Mouse (Mus musculus): ENCODE results near the gene Snx8. TPM values are rescaled to one million over a fixed set of nuclear protein-coding genes. Genes with fewer than 3 reads are reported as not detected.

Gene Snx8
- total RNA-seq, 4 experiments from 2014 or later, result 7.9 to 11.0 (median 8.9) TPM

Small RNAs within 50 kb of the gene (microRNA-seq; reads per million reads assigned to microRNA genes)
- not detected for gene Mir7038

Other genes starting within 250 kb of the Snx8 start
- 1 to 10 TPM; 6.8 to 9.5 (median 7.5) TPM for gene Mad1l1, start 67.7 kb downstream of the Snx8 start, total RNA-seq (2022)
- gene Nudt1, start 67.6 kb downstream of the Snx8 start, total RNA-seq (2022), result 1 to 10 TPM; 3.5 to 8.5 (median 6.1) TPM
- 1 to 10 TPM; 6.2 to 7.6 (median 7.0) TPM for gene Mrm2, start 57.4 kb downstream of the Snx8 start, total RNA-seq (2022)
- 10 to 100 TPM; 76.2 to 86.8 (median 78.3) TPM for gene Eif3b, start 30.1 kb upstream of the Snx8 start, total RNA-seq (2022)
- gene Gm4869, start 56.4 kb upstream of the Snx8 start, total RNA-seq (2022), result not detected
- 1 to 10 TPM; 2.4 to 5.2 (median 3.5) TPM for gene Chst12, start 116.3 kb upstream of the Snx8 start, total RNA-seq (2022)
- not detected for gene Grifin, start 175.8 kb upstream of the Snx8 start, total RNA-seq (2022)
- 1 to 10 TPM; 2.0 to 2.9 (median 2.4) TPM for gene Lfng, start 218.1 kb upstream of the Snx8 start, total RNA-seq (2022)

Measured in gastrocnemius, adult 8-10 months (tissue).